Mouse (Mus musculus) kidney, embryonic 16.5 days (tissue): ENCODE data around the gene Bbx. TPM values are rescaled to one million over a fixed set of nuclear protein-coding genes. Genes with fewer than 3 reads are reported as not detected.

Experiments
- ATAC-seq: fragments of 200-750 bp; cut with Nextera tagmentation; 2 replicates; pipeline ENCODE4 v1.8.0; 2017; ENCODE audit warnings: moderate TSS enrichment; ENCODE audit not compliant: low FRiP score, low TSS enrichment
- H3K27ac ChIP-seq: fragments of 300-500 bp; sonication (generic); 2 replicates; pipeline ENCODE4 v1.5.1; 2014; ENCODE audit warnings: low read length
- H3K27me3 ChIP-seq: fragments of 300-500 bp; sonication (generic); 2 replicates; pipeline ENCODE4 v1.6.1; 2014; ENCODE audit warnings: low read length, control low read depth, mixed read lengths; ENCODE audit not compliant: insufficient read depth
- H3K36me3 ChIP-seq: fragments of 300-500 bp; sonication (generic); 2 replicates; pipeline ENCODE4 v1.6.1; 2014; ENCODE audit warnings: low read length, control low read depth, mixed read lengths; ENCODE audit not compliant: insufficient read depth
- H3K4me1 ChIP-seq: fragments of 300-500 bp; sonication (generic); 2 replicates; pipeline ENCODE4 v1.6.1; 2014; ENCODE audit warnings: low read length, control low read depth, mixed read lengths; ENCODE audit not compliant: insufficient read depth
- H3K4me2 ChIP-seq: fragments of 300-500 bp; sonication (generic); replicated peaks from 2 replicates; pipeline ENCODE4 v1.6.1; 2014; ENCODE audit warnings: low read depth, low read length
- H3K4me3 ChIP-seq: fragments of 300-500 bp; sonication (generic); 2 replicates; pipeline ENCODE4 v1.5.1; 2014; ENCODE audit warnings: mild to moderate bottlenecking, low read length
- H3K9ac ChIP-seq: fragments of 300-500 bp; sonication (generic); replicated peaks from 2 replicates; pipeline ENCODE4 v1.6.1; 2014; ENCODE audit warnings: low read length
- H3K9me3 ChIP-seq: fragments of 300-500 bp; sonication (generic); 2 replicates; pipeline ENCODE4 v1.6.1; 2016; ENCODE audit warnings: low read length, control low read depth
- WGBS: fragments of 180-500 bp; shearing (Covaris S2); extraction: QIAGEN DNeasy Blood & Tissue Kit; methylation state at CpG from one replicate; pipeline ENCODE4 v1.1.7; 2014; 5-methylcytosine and 5-hydroxymethylcytosine counted together
- polyA plus RNA-seq: library from polyadenylated mRNA; unstranded; fragments of >200 nt; fragmentation: Nextera tagmentation; extraction: Ambion mirVana; gene quantifications from 2 replicates; pipeline ENCODE4 v1.2.1, GENCODE M21; 2015

The Bbx gene
- polyA plus RNA-seq, 1 experiment from 2014 or later, result 58.6 TPM

GRCm38 (mm10) chr16:50224946-50225345, 207.2 kb downstream of the Bbx start:
- ATAC-seq, result no peak
- Histone ChIP-seq H3K4me1 (no peaks in the 10 kb centered on the region), H3K4me3 (no peak overlapping the region), H3K36me3 (peaks cover 12% of the 10 kb centered on the region), H3K9ac (no peak overlapping the region), H3K9me3 (no peaks in the 10 kb centered on the region), H3K27me3 (no peaks in the 10 kb centered on the region), H3K27ac (no peak overlapping the region), H3K4me2 (no peak overlapping the region)
- WGBS, result 91% methylated on average over 3 of the region's 3 CpGs

DNA sequence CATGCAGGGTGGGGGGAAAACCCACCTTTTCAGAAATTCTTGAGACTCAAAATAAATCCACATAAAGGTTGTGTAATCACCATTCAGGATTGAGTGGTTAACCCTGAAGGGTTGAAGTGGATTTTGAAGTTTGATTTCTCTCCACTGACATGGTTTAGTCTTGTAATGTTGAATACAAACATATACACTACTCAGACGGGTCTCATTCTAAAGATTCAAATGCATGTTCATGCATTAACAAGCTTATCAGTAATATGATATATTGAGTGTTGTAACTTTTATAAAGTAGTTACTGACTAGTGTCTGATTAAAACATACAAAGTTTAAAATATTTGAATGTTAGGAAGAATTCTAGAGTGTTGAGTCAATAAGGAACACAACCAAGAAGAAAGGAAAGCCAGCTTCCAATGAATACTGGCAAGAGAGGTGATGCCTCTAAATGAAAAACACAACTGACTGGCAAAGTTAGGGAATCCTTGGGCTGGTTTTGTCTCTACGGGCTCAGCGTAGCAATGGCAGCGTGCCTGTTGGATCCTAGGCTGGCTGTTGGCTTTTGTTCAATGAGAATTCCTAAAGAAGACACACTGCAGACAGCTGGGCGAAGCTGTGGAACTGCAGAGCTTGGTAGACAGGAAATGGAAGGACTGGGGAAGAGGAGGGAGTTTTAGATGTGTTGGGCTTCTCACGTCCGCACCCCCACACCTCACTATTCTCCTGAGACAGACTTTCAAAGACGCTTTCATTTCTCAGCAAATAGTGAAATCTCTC, 211.3 kb downstream of the Bbx start:
- Histone ChIP-seq H3K4me2 (no peak overlapping the region), H3K27ac (no peak overlapping the region)
- WGBS, result 73% methylated on average over 8 of the region's 8 CpGs

DNA sequence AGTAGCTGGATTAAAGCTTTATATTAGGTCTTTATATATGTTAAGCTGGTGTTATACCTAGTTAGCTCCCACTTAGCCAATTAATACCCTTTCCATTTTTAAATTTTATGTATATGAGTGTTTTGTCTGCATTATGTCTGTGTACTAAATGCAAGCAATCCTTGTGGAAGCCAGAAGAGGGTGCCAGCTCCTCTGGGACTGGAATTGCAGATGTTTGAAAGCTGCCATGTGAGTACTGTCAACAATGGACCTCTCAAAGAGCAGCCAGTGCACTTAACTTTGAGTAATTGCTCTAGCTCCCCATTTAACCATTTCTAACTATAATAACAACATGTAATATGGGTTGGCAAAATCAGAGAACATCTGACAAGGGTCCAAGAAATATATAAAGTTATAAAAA, 215.1 kb downstream of the Bbx start:
- no peaks in the 10 kb centered on the region for H3K9me3 ChIP-seq
- no peaks in the 10 kb centered on the region for H3K4me1 ChIP-seq
- no peak for ATAC-seq
- no peaks in the 10 kb centered on the region for H3K27me3 ChIP-seq
- peaks cover 10% of the 10 kb centered on the region for H3K36me3 ChIP-seq
- no peak overlapping the region for H3K4me3 ChIP-seq
- H3K9ac ChIP-seq, result no peak overlapping the region
- no peak overlapping the region for H3K4me2 ChIP-seq
- no peak overlapping the region for H3K27ac ChIP-seq

More for the DNA sequence above, 211.3 kb downstream of the Bbx start:
- ATAC-seq, result no peak
- H3K27me3 ChIP-seq, result no peaks in the 10 kb centered on the region
- H3K9me3 ChIP-seq, result no peaks in the 10 kb centered on the region
- no peak overlapping the region for H3K9ac ChIP-seq
- no peak overlapping the region for H3K4me3 ChIP-seq
- no peaks in the 10 kb centered on the region for H3K4me1 ChIP-seq
- H3K36me3 ChIP-seq, result peaks cover 18% of the 10 kb centered on the region

- no peaks in the 10 kb centered on the region for H3K4me1 ChIP-seq
- whole genome bisulfite sequencing, result 90% methylated on average over 4 of the region's 4 CpGs
- no peak overlapping the region for H3K4me3 ChIP-seq
- no peaks in the 10 kb centered on the region for H3K9me3 ChIP-seq
- no peak for ATAC-seq
- H3K36me3 ChIP-seq, result 0 out of 2 replicates have a peak, but pooled peaks cover 8% of the 10 kb centered on the region
- H3K4me2 ChIP-seq, result no peak overlapping the region
- H3K27ac ChIP-seq, result no peak overlapping the region
- no peak overlapping the region for H3K9ac ChIP-seq
- H3K27me3 ChIP-seq, result no peaks in the 10 kb centered on the region
Measured at GRCm38 (mm10) chr16:50211727-50212126, 220.5 kb downstream of the Bbx start.

DNA sequence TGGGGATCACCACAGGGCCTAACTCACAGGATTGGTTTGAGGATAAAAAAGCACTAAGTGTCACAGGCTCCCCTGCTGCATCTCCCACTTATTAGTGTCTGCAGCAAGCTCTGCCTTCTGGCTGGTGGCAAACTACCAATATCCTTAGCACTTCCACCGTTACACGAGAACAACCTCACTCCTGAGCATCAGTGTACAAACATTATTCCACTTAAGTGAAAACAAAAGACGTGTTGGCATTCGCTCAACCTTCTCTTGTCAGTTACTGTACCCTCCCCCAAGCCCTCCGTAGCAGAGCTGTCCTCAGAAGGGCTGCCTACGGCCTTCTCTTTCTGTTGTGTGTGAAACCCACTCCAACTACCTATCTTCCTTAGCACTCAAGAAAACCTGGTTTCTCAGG, 221.0 kb downstream of the Bbx start:
- Histone ChIP-seq H3K27ac (no peak overlapping the region), H3K9me3 (no peaks in the 10 kb centered on the region), H3K4me3 (no peak overlapping the region), H3K9ac (no peak overlapping the region), H3K4me1 (no peaks in the 10 kb centered on the region), H3K36me3 (0 out of 2 replicates have a peak, but pooled peaks cover 8% of the 10 kb centered on the region), H3K4me2 (no peak overlapping the region), H3K27me3 (no peaks in the 10 kb centered on the region)
- no peak for ATAC-seq
- 74% methylated on average over 6 of the region's 6 CpGs for WGBS

DNA sequence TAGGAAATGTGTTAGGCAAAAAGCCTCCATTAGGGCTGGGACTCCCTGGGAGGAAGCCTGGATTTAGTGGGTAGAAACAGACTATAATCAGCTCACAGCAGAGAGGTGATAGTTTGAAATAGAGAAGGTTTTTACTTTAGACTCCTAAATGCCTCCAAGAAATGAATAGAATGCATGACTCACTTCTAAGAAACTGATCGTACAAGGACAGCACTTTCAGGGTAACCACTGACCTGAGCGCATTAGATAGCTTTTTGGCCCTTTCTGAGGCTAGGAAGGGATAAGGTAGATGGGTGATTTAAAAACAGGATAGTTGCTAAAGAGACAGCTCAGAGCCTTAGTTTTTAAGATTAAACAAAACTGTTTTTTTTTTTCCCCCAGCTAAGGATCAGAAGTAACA, 221.4 kb downstream of the Bbx start:
- 94% methylated on average over 2 of the region's 2 CpGs for WGBS
- Histone ChIP-seq H3K9me3 (no peaks in the 10 kb centered on the region), H3K4me3 (no peak overlapping the region), H3K36me3 (0 out of 2 replicates have a peak, but pooled peaks cover 8% of the 10 kb centered on the region), H3K9ac (no peak overlapping the region), H3K27me3 (no peaks in the 10 kb centered on the region), H3K4me2 (no peak overlapping the region), H3K4me1 (no peaks in the 10 kb centered on the region), H3K27ac (no peak overlapping the region)
- ATAC-seq, result no peak

DNA sequence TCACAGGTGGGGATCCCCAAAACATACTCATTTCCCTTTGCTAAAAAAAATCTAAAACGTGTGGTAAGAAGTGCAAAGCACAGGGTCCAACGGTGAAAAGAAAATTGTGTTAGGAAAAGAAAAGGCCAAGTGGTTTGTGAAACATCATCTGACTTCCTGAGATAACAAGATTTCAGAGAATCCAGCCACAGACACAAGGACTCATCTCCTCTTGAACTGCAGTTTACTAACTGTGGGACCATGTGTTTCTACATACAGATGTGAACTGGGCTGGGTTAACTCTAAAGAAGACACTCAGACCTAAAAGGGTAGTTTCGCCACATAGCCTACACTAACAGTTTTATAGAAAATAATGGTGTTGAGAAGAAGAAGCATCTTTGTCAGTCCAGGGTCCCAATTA, 227.2 kb downstream of the Bbx start:
- no peak overlapping the region for H3K27ac ChIP-seq
- no peaks in the 10 kb centered on the region for H3K27me3 ChIP-seq
- peaks cover 27% of the 10 kb centered on the region for H3K36me3 ChIP-seq
- H3K9me3 ChIP-seq, result no peaks in the 10 kb centered on the region
- no peaks in the 10 kb centered on the region for H3K4me1 ChIP-seq
- no peak overlapping the region for H3K4me3 ChIP-seq
- 86% methylated on average over 3 of the region's 3 CpGs for WGBS
- no peak overlapping the region for H3K4me2 ChIP-seq
- no peak overlapping the region for H3K9ac ChIP-seq
- no peak for ATAC-seq

DNA sequence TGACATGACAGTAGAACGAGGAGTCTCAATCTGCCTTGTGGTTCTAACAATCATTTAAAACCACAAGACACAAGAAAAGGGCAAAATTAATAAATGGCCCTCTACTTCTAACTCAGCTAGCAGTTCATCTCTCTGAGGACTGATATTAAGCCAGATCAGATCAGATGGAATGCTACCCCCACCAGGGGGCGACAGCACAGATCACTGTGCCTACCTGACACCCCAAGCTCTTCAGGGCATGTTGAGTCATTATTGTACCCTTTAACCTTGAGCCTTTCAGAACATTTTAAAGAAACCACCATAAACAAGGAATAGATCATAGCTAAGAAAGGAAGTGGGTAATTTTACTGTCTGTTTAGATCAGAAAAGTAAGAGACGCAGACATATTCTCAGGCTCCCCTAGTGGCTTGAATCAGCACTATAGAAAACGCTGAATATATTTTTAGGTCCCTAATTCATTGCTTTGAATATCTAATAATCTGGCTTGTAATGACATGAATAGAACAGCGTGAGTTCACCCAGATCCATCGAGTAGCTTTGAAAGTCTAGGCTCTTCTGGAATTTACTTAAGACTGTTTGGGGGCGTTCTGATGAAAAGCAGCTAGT, 230.5 kb downstream of the Bbx start:
- no peak overlapping the region for H3K27ac ChIP-seq
- H3K9ac ChIP-seq, result no peak overlapping the region
- H3K36me3 ChIP-seq, result peaks cover 38% of the 10 kb centered on the region
- H3K4me2 ChIP-seq, result no peak overlapping the region
- H3K27me3 ChIP-seq, result no peaks in the 10 kb centered on the region
- no peaks in the 10 kb centered on the region for H3K4me1 ChIP-seq
- no peak for ATAC-seq
- 90% methylated on average over 7 of the region's 7 CpGs for WGBS
- no peak overlapping the region for H3K4me3 ChIP-seq
- no peaks in the 10 kb centered on the region for H3K9me3 ChIP-seq

- H3K4me3 ChIP-seq, result no peak overlapping the region
- H3K36me3 ChIP-seq, result peaks cover 43% of the 10 kb centered on the region
- 64% methylated on average over 15 of the region's 15 CpGs for whole genome bisulfite sequencing
- no peak for ATAC-seq
- no peak overlapping the region for H3K27ac ChIP-seq
- H3K4me2 ChIP-seq, result no peak overlapping the region
- no peaks in the 10 kb centered on the region for H3K27me3 ChIP-seq
- H3K9ac ChIP-seq, result no peak overlapping the region
- no peaks in the 10 kb centered on the region for H3K9me3 ChIP-seq
- H3K4me1 ChIP-seq, result no peaks in the 10 kb centered on the region
Measured at GRCm38 (mm10) chr16:50200214-50200613, 232.0 kb downstream of the Bbx start.

- no peaks in the 10 kb centered on the region for H3K27me3 ChIP-seq
Measured at GRCm38 (mm10) chr16:50196118-50196517, 236.1 kb downstream of the Bbx start.

More at GRCm38 (mm10) chr16:50196118-50196517, 236.1 kb downstream of the Bbx start:
- Histone ChIP-seq H3K9me3 (no peaks in the 10 kb centered on the region), H3K4me2 (no peak overlapping the region), H3K36me3 (peaks cover 37% of the 10 kb centered on the region), H3K9ac (no peak overlapping the region), H3K4me1 (no peaks in the 10 kb centered on the region), H3K27ac (no peak overlapping the region), H3K4me3 (no peak overlapping the region)
- WGBS, result 66% methylated on average over 4 of the region's 4 CpGs
- no peak for ATAC-seq
